Mouse (Mus musculus) midbrain, embryonic 12.5 days (tissue): Measurements from ENCODE around the gene Hmcn1. TPM values are rescaled to one million over a fixed set of nuclear protein-coding genes. Genes with fewer than 3 reads are reported as not detected.

Experiments
- ATAC-seq: fragments of 200-750 bp; cut with Nextera tagmentation; 2 replicates; pipeline ENCODE4 v1.8.0; 2017; ENCODE audit warnings: low read depth, moderate TSS enrichment, moderate library complexity; ENCODE audit not compliant: low FRiP score
- H3K27ac ChIP-seq: fragments of 300-500 bp; sonication (generic); replicated peaks from 2 replicates; pipeline ENCODE4 v1.5.1; 2016; ENCODE audit warnings: mild to moderate bottlenecking
- H3K27me3 ChIP-seq: fragments of 300-500 bp; sonication (generic); 2 replicates; pipeline ENCODE4 v1.6.1; 2016; ENCODE audit warnings: mild to moderate bottlenecking
- H3K36me3 ChIP-seq: fragments of 300-500 bp; sonication (generic); 2 replicates; pipeline ENCODE4 v1.6.1; 2016
- H3K4me1 ChIP-seq: fragments of 300-500 bp; sonication (generic); 2 replicates; pipeline ENCODE4 v1.6.1; 2016
- H3K4me2 ChIP-seq: fragments of 300-500 bp; sonication (generic); replicated peaks from 2 replicates; pipeline ENCODE4 v1.6.1; 2016; ENCODE audit warnings: mild to moderate bottlenecking, moderate library complexity
- H3K4me3 ChIP-seq: fragments of 300-500 bp; sonication (generic); 2 replicates; pipeline ENCODE4 v1.5.1; 2016; ENCODE audit warnings: mild to moderate bottlenecking
- H3K9ac ChIP-seq: fragments of 300-500 bp; sonication (generic); replicated peaks from 2 replicates; pipeline ENCODE4 v1.6.1; 2016; ENCODE audit warnings: mild to moderate bottlenecking, moderate library complexity
- H3K9me3 ChIP-seq: fragments of 300-500 bp; sonication (generic); 2 replicates; pipeline ENCODE4 v1.6.1; 2016; ENCODE audit warnings: mild to moderate bottlenecking
- WGBS: fragments of 180-500 bp; shearing (Covaris S2); methylation state at CpG from one replicate; pipeline ENCODE4 v1.1.7; 2016; 5-methylcytosine and 5-hydroxymethylcytosine counted together
- polyA plus RNA-seq: library from polyadenylated mRNA; unstranded; fragments of >200 nt; fragmentation: Nextera tagmentation; extraction: Ambion mirVana; gene quantifications from 2 replicates; pipeline ENCODE4 v1.2.1, GENCODE M21; 2016

The Hmcn1 gene
- polyA plus RNA-seq, 1 experiment from 2014 or later: 6.5 TPM

GRCm38 (mm10) chr1:150681006-150681405 is 312.2 kb downstream of the Hmcn1 start:
- Histone ChIP-seq H3K4me3 (no peak overlapping the region), H3K4me2 (no peak overlapping the region), H3K36me3 (no peaks in the 10 kb centered on the region), H3K27me3 (no peaks in the 10 kb centered on the region), H3K27ac (no peak overlapping the region), H3K9me3 (no peaks in the 10 kb centered on the region), H3K4me1 (no peaks in the 10 kb centered on the region), H3K9ac (no peak overlapping the region)
- ATAC-seq: no peak
- WGBS: 87% methylated on average over 15 of the region's 15 CpGs

- 95% methylated on average over 4 of the region's 4 CpGs for WGBS
- no peaks in the 10 kb centered on the region for H3K9me3 ChIP-seq
These were observed 312.9 kb downstream of the Hmcn1 start for GRCm38 (mm10) chr1:150680345-150680744.

GRCm38 (mm10) chr1:150645314-150645713 is 347.9 kb downstream of the Hmcn1 start:
- Histone ChIP-seq H3K9me3 (no peaks in the 10 kb centered on the region), H3K27ac (no peak overlapping the region), H3K27me3 (no peaks in the 10 kb centered on the region), H3K9ac (no peak overlapping the region), H3K36me3 (no peaks in the 10 kb centered on the region), H3K4me2 (no peak overlapping the region), H3K4me3 (no peak overlapping the region), H3K4me1 (no peaks in the 10 kb centered on the region)
- no peak for ATAC-seq
- WGBS: 94% methylated on average over 1 of the region's 1 CpGs

More at GRCm38 (mm10) chr1:150680345-150680744, 312.9 kb downstream of the Hmcn1 start:
- ATAC-seq: no peak
- Histone ChIP-seq H3K27ac (no peak overlapping the region), H3K4me3 (no peak overlapping the region), H3K4me1 (no peaks in the 10 kb centered on the region), H3K36me3 (no peaks in the 10 kb centered on the region), H3K9ac (no peak overlapping the region), H3K27me3 (no peaks in the 10 kb centered on the region), H3K4me2 (no peak overlapping the region)

- H3K4me3 ChIP-seq: no peak overlapping the region
- H3K9ac ChIP-seq: no peak overlapping the region
- H3K4me2 ChIP-seq: no peak overlapping the region
- ATAC-seq: no peak
- H3K27me3 ChIP-seq: no peaks in the 10 kb centered on the region
- no peaks in the 10 kb centered on the region for H3K9me3 ChIP-seq
- no peak overlapping the region for H3K27ac ChIP-seq
- no peaks in the 10 kb centered on the region for H3K36me3 ChIP-seq
- WGBS: 69% methylated on average over 6 of the region's 6 CpGs
- H3K4me1 ChIP-seq: no peaks in the 10 kb centered on the region
These were observed 353.7 kb downstream of the Hmcn1 start for GRCm38 (mm10) chr1:150639522-150639921.

- no peak for ATAC-seq
- Histone ChIP-seq H3K9ac (no peak overlapping the region), H3K27me3 (no peaks in the 10 kb centered on the region), H3K9me3 (no peaks in the 10 kb centered on the region), H3K4me2 (no peak overlapping the region), H3K4me3 (no peak overlapping the region), H3K4me1 (no peaks in the 10 kb centered on the region), H3K27ac (no peak overlapping the region), H3K36me3 (no peaks in the 10 kb centered on the region)
- WGBS: 72% methylated on average over 4 of the region's 4 CpGs
These were observed 360.7 kb downstream of the Hmcn1 start for GRCm38 (mm10) chr1:150632506-150632905.

- WGBS: 88% methylated on average over 3 of the region's 3 CpGs
- H3K4me3 ChIP-seq: no peak overlapping the region
- no peaks in the 10 kb centered on the region for H3K4me1 ChIP-seq
- H3K36me3 ChIP-seq: no peaks in the 10 kb centered on the region
- H3K9me3 ChIP-seq: no peaks in the 10 kb centered on the region
- H3K27me3 ChIP-seq: no peaks in the 10 kb centered on the region
- no peak overlapping the region for H3K9ac ChIP-seq
- ATAC-seq: no peak
- no peak overlapping the region for H3K27ac ChIP-seq
- no peak overlapping the region for H3K4me2 ChIP-seq
These were observed 361.4 kb downstream of the Hmcn1 start for GRCm38 (mm10) chr1:150631856-150632171.

GRCm38 (mm10) chr1:150631035-150631855 is 362.0 kb downstream of the Hmcn1 start:
- 82% methylated on average over 17 of the region's 17 CpGs for WGBS
- no peaks in the 10 kb centered on the region for H3K4me1 ChIP-seq
- H3K9me3 ChIP-seq: no peaks in the 10 kb centered on the region
- no peak overlapping the region for H3K4me3 ChIP-seq
- no peak overlapping the region for H3K9ac ChIP-seq
- no peak for ATAC-seq
- no peak overlapping the region for H3K27ac ChIP-seq
- no peak overlapping the region for H3K4me2 ChIP-seq
- no peaks in the 10 kb centered on the region for H3K27me3 ChIP-seq
- no peaks in the 10 kb centered on the region for H3K36me3 ChIP-seq

GRCm38 (mm10) chr1:150623226-150623625 is 370.0 kb downstream of the Hmcn1 start:
- H3K9me3 ChIP-seq: no peaks in the 10 kb centered on the region
- ATAC-seq: no peak
- H3K9ac ChIP-seq: no peak overlapping the region
- no peak overlapping the region for H3K27ac ChIP-seq
- no peaks in the 10 kb centered on the region for H3K36me3 ChIP-seq
- no peaks in the 10 kb centered on the region for H3K27me3 ChIP-seq
- no peaks in the 10 kb centered on the region for H3K4me1 ChIP-seq
- H3K4me3 ChIP-seq: no peak overlapping the region
- WGBS: 96% methylated on average over 2 of the region's 2 CpGs
- no peak overlapping the region for H3K4me2 ChIP-seq

- H3K4me3 ChIP-seq: no peak overlapping the region
- no peak for ATAC-seq
- no peaks in the 10 kb centered on the region for H3K27me3 ChIP-seq
- no peak overlapping the region for H3K27ac ChIP-seq
- no peak overlapping the region for H3K4me2 ChIP-seq
- H3K9ac ChIP-seq: no peak overlapping the region
- no peaks in the 10 kb centered on the region for H3K9me3 ChIP-seq
- no peaks in the 10 kb centered on the region for H3K36me3 ChIP-seq
- 90% methylated on average over 9 of the region's 9 CpGs for WGBS
- H3K4me1 ChIP-seq: no peaks in the 10 kb centered on the region
These were observed 382.7 kb downstream of the Hmcn1 start for GRCm38 (mm10) chr1:150610539-150610938.

- no peak overlapping the region for H3K9ac ChIP-seq
- no peak for ATAC-seq
- no peaks in the 10 kb centered on the region for H3K9me3 ChIP-seq
- H3K36me3 ChIP-seq: no peaks in the 10 kb centered on the region
- H3K4me3 ChIP-seq: no peak overlapping the region
- H3K4me2 ChIP-seq: no peak overlapping the region
- H3K27me3 ChIP-seq: no peaks in the 10 kb centered on the region
- H3K27ac ChIP-seq: no peak overlapping the region
- H3K4me1 ChIP-seq: no peaks in the 10 kb centered on the region
- 95% methylated on average over 4 of the region's 4 CpGs for WGBS
These were observed 387.1 kb downstream of the Hmcn1 start for GRCm38 (mm10) chr1:150606173-150606572.

GRCm38 (mm10) chr1:150593614-150594013 is 399.6 kb downstream of the Hmcn1 start:
- Histone ChIP-seq H3K4me1 (no peaks in the 10 kb centered on the region), H3K27me3 (peaks cover 4% of the 10 kb centered on the region; the same call in 1 of the 2 replicates), H3K27ac (no peak overlapping the region), H3K4me2 (no peak overlapping the region), H3K36me3 (no peaks in the 10 kb centered on the region), H3K4me3 (no peak overlapping the region), H3K9me3 (no peaks in the 10 kb centered on the region), H3K9ac (no peak overlapping the region)
- no peak for ATAC-seq
- WGBS: 92% methylated on average over 13 of the region's 13 CpGs

- Histone ChIP-seq H3K4me2 (no peak overlapping the region), H3K9ac (no peak overlapping the region), H3K9me3 (no peaks in the 10 kb centered on the region), H3K27ac (no peak overlapping the region), H3K4me1 (no peaks in the 10 kb centered on the region), H3K27me3 (peaks cover 4% of the 10 kb centered on the region; the same call in 1 of the 2 replicates), H3K36me3 (no peaks in the 10 kb centered on the region), H3K4me3 (no peak overlapping the region)
- peak; percentile 50; the same call in 1 of the 2 replicates for ATAC-seq
- 45% methylated on average over 2 of the region's 2 CpGs for WGBS
These were observed 402.0 kb downstream of the Hmcn1 start for GRCm38 (mm10) chr1:150591253-150591652.

GRCm38 (mm10) chr1:150587410-150587809 is 405.8 kb downstream of the Hmcn1 start:
- ATAC-seq: peak; percentile 14; the same call in 1 of the 2 replicates
- H3K9me3 ChIP-seq: no peaks in the 10 kb centered on the region
- no peaks in the 10 kb centered on the region for H3K36me3 ChIP-seq
- no peak overlapping the region for H3K4me2 ChIP-seq
- H3K4me1 ChIP-seq: peaks cover 6% of the 10 kb centered on the region
- H3K27me3 ChIP-seq: peaks cover 14% of the 10 kb centered on the region
- H3K9ac ChIP-seq: no peak overlapping the region
- H3K4me3 ChIP-seq: no peak overlapping the region
- no peak overlapping the region for H3K27ac ChIP-seq
